Mouse (Mus musculus) ES-E14 (cell line): ENCODE results near the gene Hipk4.

Source experiments
- MAFK ChIP-seq: IDR thresholded peaks from 2 replicates; pipeline ENCODE4 v1.6.1; 2014; ENCODE audit warnings: mild to moderate bottlenecking, low read depth, low read length, inconsistent platforms; ENCODE audit not compliant: insufficient read depth
- ZC3H11A ChIP-seq: IDR thresholded peaks from 2 replicates; pipeline ENCODE4 v1.6.1; 2012; ENCODE audit warnings: low read depth, mild to moderate bottlenecking, inconsistent platforms, low read length, borderline replicate concordance

DNA sequence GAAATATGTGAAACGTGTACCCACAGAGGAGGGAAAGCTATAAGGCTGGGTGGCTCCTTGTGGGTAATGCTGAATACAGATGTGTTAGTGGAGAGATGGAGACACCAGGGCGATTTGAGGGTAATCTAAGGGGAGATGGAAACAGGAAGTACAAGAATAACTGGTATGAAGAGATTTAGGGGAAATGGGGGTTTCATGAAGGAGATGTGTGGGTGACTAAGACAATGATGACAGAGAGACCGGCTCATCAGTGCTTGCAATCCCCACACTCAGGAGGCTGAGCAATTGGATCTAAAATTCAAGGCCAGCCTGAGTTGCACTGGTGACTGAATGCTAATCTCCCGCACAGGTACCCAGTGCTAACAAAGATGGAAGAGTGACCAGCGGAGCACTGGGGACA lies 29.0 kb downstream of the Hipk4 start:
- TF ChIP-seq MAFK (no peak), ZC3H11A (no peak)
